Mouse (Mus musculus) ovary, postnatal 36 days (tissue): ENCODE measurements at regions not wholly inside any gene's neighbourhood (a gene's known extent, or its start where the extent isn't known, plus 50 kb on each side); places are given as distances from the start of the nearest gene placed in this dataset.
A peak's percentile ranks its signal among the peaks of the same experiment; 100 is the strongest.

Source experiments
- DNase-seq: peaks from one replicate; pipeline ENCODE4 v3.0.0; 2022; ENCODE audit warnings: low spot score, mixed read lengths

DNA sequence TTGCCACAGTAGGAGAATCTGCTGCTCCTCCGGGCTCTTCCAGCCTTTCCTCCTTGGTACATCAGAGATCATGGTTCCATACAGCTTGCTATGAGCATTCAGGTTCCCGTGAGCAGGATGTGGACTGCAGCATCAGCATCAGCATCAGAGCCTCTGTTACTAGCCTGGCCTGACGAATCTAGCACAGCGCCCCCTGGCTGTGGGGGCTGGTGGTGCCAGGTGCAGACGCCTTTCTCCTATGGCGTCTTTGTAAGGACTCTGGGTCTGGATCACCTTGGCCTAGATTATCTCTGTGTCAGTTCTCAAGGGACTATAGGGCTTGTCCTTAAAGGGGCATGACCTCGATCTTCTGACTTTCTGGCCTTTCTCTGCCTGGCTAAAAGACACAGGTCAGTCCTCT, 86.0 kb upstream of the Runx3 start:
- peak; percentile 28 for DNase-seq

DNA sequence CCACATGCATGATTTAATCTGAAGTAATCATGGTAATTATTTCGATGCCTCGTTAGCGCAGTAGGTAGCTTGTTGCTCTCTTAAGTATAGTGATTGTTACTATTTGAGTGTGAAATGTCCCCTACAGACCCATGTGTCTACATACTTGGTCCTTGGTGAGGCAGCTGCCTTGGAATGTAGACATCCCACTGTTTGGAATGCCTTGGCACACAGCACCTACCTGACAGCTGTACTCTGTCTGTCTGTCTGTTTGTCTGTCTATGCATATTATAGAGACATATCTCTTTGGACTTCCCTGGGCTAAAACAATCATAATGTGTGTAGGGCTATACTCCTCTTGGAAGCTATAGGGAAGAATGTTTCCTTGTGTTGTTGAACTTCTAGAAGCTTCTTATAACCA, 83.7 kb upstream of the Runx3 start:
- DNase-seq: no peak

DNA sequence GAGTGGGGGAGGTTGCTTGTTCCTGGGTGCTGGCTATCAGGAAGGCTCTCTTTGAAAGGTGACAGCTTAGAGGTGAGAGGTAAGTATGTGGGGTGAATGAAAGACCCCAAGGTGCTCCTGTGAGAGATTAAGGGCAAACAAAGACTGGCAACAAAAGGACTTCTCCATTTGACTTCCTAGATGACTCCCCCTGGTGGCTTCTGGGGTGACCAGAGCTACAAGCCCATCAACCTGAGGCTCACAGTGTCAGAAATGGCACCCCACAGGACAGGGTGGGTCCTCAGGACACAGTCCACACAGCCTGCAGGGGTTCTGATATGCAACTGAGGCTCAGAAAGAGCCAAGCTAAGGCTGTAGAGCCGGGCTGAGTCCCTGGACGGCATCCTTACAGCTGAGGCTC, 81.2 kb upstream of the Runx3 start:
- DNase-seq: no peak

DNA sequence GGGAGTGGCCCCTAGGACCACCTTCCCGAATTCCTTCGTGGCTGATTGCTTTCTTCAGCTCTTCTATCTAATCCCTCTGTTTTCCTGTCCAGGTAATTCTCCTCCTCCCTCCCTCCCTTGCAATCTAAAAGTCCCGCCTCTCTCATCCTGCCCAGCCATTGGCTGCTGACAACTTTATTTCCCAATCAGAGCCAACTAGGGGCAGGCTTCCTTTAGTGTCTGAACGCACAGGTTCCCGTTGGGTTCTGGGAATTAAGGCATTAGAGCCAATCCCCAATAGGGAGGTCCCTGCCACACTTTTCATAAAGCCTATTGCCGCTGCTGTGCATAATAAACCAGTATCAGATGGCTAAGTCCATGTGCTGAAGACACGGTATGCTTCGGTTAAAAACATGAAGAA, 78.5 kb upstream of the Runx3 start:
- no peak for DNase-seq

DNA sequence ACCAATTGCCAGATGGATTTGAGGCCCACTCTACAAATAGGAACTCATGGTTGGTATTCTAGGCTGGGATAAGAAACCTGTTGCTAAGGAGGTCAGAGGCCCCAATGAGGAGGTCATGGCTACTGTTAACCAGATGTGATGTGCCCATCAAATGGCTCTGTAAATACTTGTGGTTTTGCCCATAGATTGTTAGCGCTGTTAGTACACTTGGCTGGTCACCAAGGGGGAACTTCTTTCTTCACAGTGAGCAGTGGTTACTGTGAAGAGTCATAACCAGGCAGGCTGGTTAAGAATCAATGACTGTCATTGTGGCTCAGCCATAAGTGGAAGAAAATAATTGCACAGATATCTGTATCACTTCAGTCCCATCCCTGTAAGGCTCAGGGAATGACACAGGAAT, 78.0 kb upstream of the Runx3 start:
- DNase-seq: no peak

DNA sequence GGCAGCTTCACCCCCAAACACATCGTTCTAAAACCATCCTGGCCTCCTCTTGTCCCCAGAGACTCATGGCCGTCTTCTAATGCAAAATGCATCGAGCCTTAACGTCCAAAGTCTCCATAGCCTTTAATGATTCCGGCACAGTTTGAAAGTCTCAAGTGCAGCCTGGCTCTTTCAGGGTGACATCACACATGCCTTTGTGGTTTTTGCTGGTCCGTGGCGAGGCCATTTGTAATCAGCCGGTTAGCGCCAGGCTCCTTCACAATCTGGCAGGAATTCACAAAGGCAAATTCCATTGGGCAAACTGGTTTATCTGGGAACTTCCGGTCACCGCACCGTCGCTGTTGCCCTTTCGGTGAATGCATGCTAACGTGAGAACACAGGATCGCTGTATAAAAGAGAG, 75.4 kb upstream of the Runx3 start:
- no peak for DNase-seq

DNA sequence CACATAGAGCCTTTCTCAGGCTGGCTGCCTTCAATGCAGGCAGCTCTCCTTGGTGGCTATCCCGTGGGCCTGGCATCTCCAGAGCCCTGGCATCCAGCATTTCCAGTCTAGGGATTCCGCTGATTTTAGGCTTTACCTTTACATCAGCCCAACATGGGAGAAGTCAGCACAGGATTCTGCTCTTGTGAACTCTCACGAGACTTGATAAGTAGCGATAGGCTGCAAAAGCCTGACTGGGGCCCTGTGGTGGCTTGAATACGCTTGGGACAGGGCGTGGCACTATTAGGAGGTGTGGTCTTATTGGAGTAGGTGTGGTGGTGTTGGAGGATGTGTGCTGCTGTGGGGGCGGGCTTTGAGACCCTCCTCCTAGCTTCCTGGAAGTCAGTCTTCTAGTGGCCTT, 73.8 kb upstream of the Runx3 start:
- no peak for DNase-seq

DNA sequence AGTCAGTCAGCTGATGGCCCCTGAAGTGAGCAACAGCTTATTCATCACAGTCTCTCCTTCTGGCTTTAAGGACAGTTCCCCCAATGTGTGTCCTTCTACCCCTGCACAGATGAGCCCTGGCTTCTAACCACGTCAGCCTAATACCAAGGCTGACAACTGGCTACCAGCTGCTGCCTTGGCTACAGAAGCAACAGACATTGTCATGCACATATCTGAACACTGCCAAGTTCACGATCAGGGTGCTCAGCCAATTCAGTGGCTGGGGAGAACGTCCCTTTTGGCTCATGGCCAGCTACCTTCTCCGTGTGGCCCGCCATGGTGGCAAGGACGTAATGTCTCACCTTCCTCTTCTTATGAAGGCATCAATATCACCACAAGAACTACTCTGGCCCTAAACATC, 73.2 kb upstream of the Runx3 start:
- no peak for DNase-seq

DNA sequence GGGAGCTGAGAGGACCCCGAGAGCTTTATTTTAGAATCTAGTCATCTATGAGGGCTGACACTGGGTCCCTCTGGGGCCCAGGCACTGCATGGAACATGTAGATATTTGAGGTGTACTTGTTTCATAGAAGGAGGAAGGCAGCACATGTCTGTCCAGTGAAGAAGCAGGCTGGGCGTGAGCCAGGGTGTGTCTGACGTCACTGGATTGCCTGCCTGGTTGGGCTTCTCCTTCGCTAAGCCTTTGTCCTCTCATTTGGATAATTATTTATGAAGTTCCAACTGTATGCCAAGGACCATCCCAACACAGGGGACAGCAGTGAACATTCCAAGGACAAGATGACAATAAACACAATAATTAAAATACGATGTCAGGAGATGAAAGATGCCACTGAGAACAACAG, 72.7 kb upstream of the Runx3 start:
- no peak for DNase-seq

DNA sequence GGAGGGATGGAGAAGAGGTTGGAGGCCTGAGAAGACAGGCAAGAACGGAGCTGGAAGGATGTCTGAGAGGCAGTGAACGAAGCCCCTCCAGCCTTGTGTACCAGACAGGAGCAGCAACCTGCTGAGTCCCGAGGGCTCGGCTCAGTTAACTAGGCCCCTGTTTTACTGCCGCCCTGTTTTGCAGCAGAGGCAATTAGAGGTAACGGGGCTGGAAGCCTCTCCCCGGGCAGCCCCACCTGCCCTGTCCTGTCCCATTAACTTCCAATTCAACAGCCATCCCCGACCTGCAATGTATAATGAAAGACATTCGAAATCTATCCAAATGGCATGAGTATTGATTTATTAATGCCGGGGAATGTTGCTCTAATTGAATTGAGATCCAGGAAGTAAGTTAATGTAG, 70.5 kb upstream of the Runx3 start:
- DNase-seq: no peak

DNA sequence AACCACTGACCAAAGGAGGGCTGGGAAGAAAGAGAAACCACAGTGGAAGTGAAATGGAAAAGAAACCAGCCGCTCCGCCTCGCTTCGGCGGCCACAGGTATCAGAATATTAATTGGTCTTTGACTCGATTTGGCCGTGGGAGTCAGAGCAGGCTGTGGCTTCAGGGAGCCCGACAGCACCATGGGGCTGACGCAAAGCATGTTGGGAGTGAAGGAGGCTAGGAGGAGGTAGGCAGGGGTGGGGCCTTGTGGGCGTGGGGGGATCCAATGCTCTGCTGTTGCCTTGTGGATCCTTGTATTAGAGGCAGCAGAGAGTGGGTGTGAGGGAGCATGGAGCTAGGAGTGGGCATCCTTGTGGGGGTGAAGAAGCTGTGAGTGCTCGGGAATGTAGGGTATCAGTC, 69.0 kb upstream of the Runx3 start:
- no peak for DNase-seq

DNA sequence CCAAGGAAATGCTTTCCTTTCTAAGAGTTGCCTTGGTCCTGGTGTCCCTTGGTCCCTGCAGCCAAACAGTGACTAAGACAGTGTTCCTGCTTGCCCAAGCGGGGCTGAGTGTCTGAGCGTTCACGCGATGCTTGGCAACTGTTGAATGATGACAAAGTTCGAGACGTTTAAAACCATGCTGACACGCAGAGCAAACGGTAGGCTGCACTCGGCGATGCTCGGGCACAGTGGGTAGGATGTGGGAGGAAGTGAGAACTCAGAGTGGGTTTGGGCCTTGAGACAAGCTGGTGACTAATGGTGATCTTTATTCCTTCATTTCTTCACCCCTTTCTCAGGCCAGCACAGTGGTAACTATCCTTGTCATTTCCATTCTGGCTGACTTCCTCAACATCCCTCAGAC, 66.9 kb upstream of the Runx3 start:
- no peak for DNase-seq

DNA sequence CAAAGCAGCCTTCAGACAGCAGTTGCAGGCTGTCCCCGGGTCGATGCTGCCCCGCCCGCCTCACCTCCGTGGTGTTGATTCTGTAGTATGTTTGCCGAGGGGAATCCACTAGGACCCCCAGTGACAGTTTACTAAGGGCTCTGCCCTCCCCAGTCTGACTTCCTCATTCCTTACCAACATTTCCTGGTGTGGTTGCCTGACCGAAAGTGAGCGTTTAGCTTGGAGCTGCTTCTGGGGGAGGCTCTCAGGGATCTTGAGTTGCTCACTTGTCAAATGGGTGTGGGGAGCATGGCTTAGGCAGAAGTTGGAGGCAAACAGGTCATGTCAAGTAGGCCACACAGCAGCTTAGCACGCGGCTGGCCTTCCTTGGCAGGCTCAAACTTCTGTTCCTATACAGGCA, 66.1 kb upstream of the Runx3 start:
- no peak for DNase-seq

DNA sequence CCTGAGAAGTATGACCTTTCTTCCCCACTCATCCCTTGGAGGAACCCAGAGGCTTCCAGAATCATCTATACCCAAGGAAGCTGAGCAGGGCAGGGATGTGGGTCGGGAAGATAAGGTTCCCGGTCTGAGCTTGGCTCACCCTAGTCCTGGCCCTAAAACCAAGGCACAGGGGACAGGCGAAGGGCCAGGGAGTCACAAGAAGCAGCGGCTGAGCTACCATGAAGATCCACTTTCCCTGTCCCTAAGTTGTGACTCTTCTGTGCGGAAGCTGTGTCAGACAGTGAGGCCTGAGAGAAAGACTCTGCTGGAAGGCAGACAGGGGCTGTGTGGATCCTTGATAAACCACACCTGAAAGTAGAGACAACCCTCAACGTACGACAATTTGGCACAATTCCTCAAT, 64.1 kb upstream of the Runx3 start:
- DNase-seq: no peak

DNA sequence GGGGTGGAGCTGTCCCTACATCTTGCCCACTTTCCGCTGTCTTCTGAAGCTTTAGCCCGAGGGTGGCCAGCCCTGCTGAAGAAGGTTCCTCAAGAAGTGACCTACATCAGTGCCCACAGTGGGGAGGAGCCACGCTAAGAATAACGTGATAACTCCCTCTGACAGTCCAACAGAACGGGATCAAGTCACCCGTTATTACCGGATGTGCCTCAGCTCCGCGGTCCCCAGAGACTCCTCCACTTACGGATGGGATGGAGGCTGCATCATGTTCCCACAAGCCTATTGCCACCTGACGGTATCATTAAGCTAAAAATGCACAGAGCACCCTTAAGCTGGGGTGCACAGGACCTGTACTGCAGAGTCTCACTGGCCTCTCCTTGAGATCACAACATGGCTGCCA, 63.2 kb upstream of the Runx3 start:
- DNase-seq: no peak

DNA sequence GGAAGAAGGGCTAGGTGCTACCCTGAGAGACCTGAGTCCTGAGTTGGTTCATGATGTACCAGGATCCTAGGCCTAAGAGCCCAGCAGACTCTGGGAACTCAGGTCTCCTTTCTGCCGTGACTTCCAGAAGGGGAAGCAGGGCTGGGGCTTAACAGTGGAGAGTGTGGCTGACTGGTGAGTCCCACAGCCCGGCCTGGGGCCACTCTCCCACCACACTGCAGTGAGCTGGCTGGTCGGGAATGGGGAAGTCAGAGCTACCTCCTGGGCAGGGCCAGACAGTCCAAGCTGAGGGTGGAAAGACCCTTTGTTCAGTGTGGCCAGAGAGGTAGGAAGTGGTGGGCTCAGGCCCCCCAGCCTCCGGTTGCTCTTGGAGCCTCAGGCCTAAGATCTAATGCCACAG, 61.6 kb upstream of the Runx3 start:
- no peak for DNase-seq

DNA sequence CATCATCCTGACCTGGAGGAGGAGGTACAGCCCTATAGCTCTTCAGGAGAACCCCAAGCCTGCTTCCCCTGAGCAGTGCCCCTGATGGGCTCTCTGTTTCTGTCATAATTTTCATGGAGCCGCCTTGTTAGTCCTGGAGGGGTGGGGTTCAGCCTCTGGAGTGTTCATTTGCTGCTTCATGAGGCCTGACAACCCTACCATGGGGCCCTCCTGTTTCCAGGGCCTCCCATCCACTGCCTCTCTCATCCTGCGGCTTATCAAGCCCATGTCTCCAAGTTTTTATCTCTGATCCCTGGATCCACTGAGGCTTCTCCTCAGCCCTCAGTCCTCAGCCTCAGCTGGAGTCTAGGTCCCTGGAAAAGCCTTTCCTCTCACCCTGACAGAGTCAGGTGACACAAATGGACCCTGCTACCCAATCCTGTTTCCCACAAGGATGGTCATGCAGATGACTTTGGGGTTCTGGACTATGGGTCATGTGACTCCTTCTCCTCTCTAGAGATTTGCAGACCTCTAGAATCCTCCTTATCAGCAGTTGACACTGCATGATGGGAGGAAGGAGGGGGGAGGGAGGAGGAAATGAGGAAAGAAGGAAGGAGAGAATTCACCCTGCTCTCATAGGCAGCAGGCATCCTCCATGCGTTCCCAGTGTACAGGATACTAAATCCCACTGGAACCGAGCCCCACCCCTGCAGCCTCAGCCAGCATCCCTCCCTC, 59.3 kb upstream of the Runx3 start:
- DNase-seq: no peak

DNA sequence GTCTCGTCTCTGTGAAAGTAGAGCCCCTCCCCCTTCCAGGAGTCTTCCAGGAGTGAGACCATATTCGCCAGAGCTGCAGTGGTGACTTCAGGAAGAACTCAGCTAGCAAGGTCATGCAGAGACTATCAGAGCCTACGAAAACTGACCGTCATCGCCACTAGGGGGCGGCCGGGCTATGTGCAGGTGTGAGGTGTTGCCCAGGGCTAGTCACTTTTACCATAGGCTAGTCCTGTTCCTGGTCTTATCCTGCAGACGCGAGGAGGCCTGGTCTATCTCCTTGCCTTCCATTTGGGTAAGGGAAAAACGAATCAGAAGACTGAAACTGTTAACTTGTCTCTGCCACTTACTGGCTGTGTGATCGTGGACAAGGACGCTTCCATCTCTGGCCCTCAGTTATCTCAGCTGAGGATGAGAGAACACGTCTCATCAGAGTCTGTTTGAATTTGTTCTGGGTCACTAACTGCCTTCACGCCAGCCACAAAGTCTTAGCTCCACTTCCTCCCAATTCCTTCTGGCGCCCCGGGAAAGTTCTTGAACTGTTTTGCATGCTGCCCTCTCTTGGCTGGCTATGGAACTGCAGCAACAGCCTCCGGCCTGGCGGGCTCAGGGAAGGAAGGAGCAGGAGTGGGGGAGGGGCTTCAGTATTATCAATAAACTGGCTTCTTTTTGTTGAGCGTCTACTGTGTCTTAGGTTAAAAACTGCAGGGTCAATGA, 53.5 kb upstream of the Runx3 start:
- peak; percentile 81 for DNase-seq

DNA sequence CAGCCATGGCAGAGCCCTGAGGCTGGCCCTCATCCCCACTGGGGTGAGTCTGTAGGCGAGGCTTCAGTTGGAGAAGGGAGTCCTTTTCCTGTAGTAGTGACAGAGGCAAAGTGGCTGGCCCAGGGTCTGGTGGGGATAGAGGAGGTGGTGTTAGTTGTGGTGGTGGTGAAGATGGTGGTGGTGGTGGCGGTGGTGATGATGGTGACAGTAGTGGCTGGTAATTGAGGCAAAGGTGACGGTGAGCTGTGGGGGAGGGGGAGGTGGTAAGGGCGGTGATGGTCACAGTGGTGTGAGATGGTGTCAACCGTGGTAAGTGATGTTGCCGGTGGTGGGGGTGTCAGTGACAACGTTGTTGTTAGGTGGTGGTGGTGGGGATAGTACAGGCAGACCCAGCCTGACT, 52.6 kb upstream of the Runx3 start:
- no peak for DNase-seq

DNA sequence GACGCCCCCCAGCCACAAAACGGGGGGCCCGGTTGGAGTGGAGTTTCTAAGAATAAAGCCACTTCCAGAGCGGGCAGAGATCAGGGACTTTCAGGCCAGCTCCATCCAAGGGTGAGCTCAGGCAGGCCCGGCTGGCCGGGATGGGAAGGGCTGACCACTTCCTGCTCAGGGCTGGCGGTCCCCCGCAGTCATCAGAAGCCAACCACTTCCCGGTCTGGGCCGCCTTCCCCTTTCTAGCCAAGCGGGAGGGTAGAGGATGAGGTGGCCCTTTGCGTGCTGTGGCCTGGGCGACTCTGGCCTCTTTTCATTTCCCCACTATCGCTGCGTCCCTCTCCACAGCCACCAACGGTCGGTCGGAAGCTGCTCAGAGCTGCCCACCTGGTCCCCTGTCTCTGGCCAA, 50.6 kb upstream of the Runx3 start:
- DNase-seq: peak; percentile 18
